ENCODE assay signal across 8 mouse cellular contexts in the genomic region with DNA sequence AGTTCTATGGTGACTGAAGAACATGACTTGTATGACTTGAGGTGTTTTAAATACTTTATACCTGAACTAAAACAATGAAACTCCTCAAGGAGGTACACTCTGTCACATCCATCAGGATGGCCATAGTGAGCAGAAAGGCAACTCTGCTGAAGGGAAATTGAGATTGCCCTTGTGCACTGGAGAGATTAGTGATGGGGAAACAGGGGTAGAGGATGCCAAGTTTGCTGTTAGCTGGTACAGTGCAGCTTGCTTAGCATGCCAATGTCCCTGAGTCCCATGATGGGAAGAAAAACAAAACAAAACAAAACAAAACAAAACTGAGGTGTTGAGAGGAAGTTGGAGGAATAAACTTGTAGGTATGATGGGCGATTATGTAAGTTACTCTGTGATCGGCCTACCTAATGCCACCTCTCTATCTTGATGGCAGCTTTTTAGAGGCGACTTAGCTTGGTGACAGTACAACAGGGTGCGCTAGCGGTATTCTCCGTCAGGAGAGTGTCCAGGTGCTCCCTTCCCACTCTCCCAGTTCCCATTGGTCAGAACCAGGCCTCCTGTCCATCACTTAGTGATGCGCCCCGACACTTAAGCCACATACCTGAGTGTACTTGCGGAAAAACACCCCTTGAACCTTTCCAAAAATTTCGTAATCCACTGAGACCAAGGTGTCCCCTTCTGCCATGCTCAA. TPM values are rescaled to one million over a fixed set of nuclear protein-coding genes. Genes with fewer than 3 reads are reported as not detected.
DNase-seq lines count a peak whose midpoint lies in the region; ATAC-seq and TF ChIP-seq lines count a peak whose summit lies in the region.

No protein-coding gene starts in this region.

- H3K4me1 ChIP-seq in heart, embryonic 11.5 days (ENCODE audit: control insufficient read depth, insufficient read depth, low read length): no peaks in the 10 kb centered on the region
- H3K4me1 ChIP-seq in ES-Bruce4 (ENCODE audit: control insufficient read depth, insufficient read depth, low read length): no peaks in the 10 kb centered on the region
- peaks cover 2% of the 10 kb centered on the region for H3K4me1 ChIP-seq in cortical plate, adult 2 months (ENCODE audit: control insufficient read depth, insufficient read depth, low read length)
- no peaks in the 10 kb centered on the region for H3K4me1 ChIP-seq in hindbrain, postnatal 0 days (ENCODE audit: insufficient read depth, low read length)
- H3K4me1 ChIP-seq in midbrain, embryonic 13.5 days (replicated peaks): peaks cover 10% of the 10 kb centered on the region

- peak overlapping the region; percentile 67 for H3K27ac ChIP-seq in heart, embryonic 11.5 days (ENCODE audit: low read depth, low read length)
- no peak overlapping the region for H3K27ac ChIP-seq in ES-Bruce4 (ENCODE audit: insufficient read depth, low read length)
- peak overlapping the region; percentile 40 for H3K27ac ChIP-seq in cortical plate, adult 2 months (ENCODE audit: insufficient read depth, low read length)
- H3K27ac ChIP-seq in hindbrain, postnatal 0 days: peak overlapping the region; percentile 76; the same call in 1 of the 2 replicates
- peak overlapping the region; percentile 69 for H3K27ac ChIP-seq in midbrain, embryonic 13.5 days

- 7% methylated on average over 10 of the region's 10 CpGs for WGBS in heart, embryonic 11.5 days (ENCODE audit: insufficient replicate concordance)
- 8% methylated on average over 10 of the region's 10 CpGs for WGBS in hindbrain, postnatal 0 days
- whole genome bisulfite sequencing in midbrain, embryonic 13.5 days: 6% methylated on average over 10 of the region's 10 CpGs

- H3K4me2 ChIP-seq in heart, embryonic 11.5 days: peak overlapping the region; percentile 88
- peak overlapping the region; percentile 63 for H3K4me2 ChIP-seq in hindbrain, postnatal 0 days (ENCODE audit: low read depth, low read length)
- H3K4me2 ChIP-seq in midbrain, embryonic 13.5 days (replicated peaks): peak overlapping the region; percentile 87

- TF ChIP-seq CTCF in ES-Bruce4 (IDR thresholded peaks at IDR 0.05; ENCODE audit: low read depth, low read length): no peak
- TF ChIP-seq CTCF in cortical plate, adult 2 months (IDR thresholded peaks at IDR 0.05; ENCODE audit: extremely low read depth, insufficient read depth, low read length): no peak
- TF ChIP-seq CTCF in hindbrain, postnatal 0 days (IDR thresholded peaks at IDR 0.05; ENCODE audit: low read depth): no peak

- TF ChIP-seq EP300 in ES-Bruce4 (IDR thresholded peaks at IDR 0.05; ENCODE audit: insufficient read depth, low read depth, low read length): no peak

- peak overlapping the region; percentile 84 for H3K9ac ChIP-seq in heart, embryonic 11.5 days (ENCODE audit: low read depth, low read length)
- H3K9ac ChIP-seq in ES-Bruce4 (ENCODE audit: low read depth, poor library complexity, severe bottlenecking): peak overlapping the region; percentile 83
- H3K9ac ChIP-seq in hindbrain, postnatal 0 days (replicated peaks; ENCODE audit: low read length): peak overlapping the region; percentile 64
- H3K9ac ChIP-seq in midbrain, embryonic 13.5 days (replicated peaks): peak overlapping the region; percentile 77

- no peaks in the 10 kb centered on the region for H3K9me3 ChIP-seq in heart, embryonic 11.5 days (replicated peaks; ENCODE audit: control insufficient read depth, low read length)
- H3K9me3 ChIP-seq in ES-Bruce4 (replicated peaks; ENCODE audit: control insufficient read depth, insufficient read depth, low read length, poor library complexity, severe bottlenecking): no peaks in the 10 kb centered on the region
- no peaks in the 10 kb centered on the region for H3K9me3 ChIP-seq in hindbrain, postnatal 0 days (ENCODE audit: low read length)
- no peaks in the 10 kb centered on the region for H3K9me3 ChIP-seq in midbrain, embryonic 13.5 days

- no peaks in the 10 kb centered on the region for H3K27me3 ChIP-seq in heart, embryonic 11.5 days (ENCODE audit: control insufficient read depth, insufficient read depth, low read length)
- no peaks in the 10 kb centered on the region for H3K27me3 ChIP-seq in ES-Bruce4 (ENCODE audit: control insufficient read depth, insufficient read depth, low read length, poor library complexity, severe bottlenecking)
- H3K27me3 ChIP-seq in hindbrain, postnatal 0 days (ENCODE audit: insufficient read depth, low read length): no peaks in the 10 kb centered on the region
- no peaks in the 10 kb centered on the region for H3K27me3 ChIP-seq in midbrain, embryonic 13.5 days

- ATAC-seq in heart, embryonic 11.5 days (replicated peaks; ENCODE audit: insufficient number of reproducible peaks, low FRiP score, low TSS enrichment): 0 out of 2 replicates have a peak, but pooled peaks have one; percentile 7
- peak; percentile 39; the same call in 1 of the 2 replicates for ATAC-seq in hindbrain, postnatal 0 days
- no peak; the same call in 1 of the 2 replicates for ATAC-seq in midbrain, embryonic 13.5 days

- H3K36me3 ChIP-seq in heart, embryonic 11.5 days (ENCODE audit: control insufficient read depth, insufficient read depth, low read length): no peaks in the 10 kb centered on the region
- H3K36me3 ChIP-seq in ES-Bruce4 (ENCODE audit: control insufficient read depth, insufficient read depth, low read length, poor library complexity, severe bottlenecking): peaks cover 4% of the 10 kb centered on the region
- no peaks in the 10 kb centered on the region for H3K36me3 ChIP-seq in hindbrain, postnatal 0 days (ENCODE audit: insufficient read depth, low read length)
- 0 out of 2 replicates have a peak, but pooled peaks cover 2% of the 10 kb centered on the region for H3K36me3 ChIP-seq in midbrain, embryonic 13.5 days

- TF ChIP-seq POLR2A in ES-Bruce4 (IDR thresholded peaks at IDR 0.05; ENCODE audit: insufficient read depth, low read length): no peak
- no peak for TF ChIP-seq POLR2A in cortical plate, adult 2 months (IDR thresholded peaks at IDR 0.05; ENCODE audit: extremely low read depth, insufficient read depth, low read length)

- no peak for DNase-seq in heart, postnatal 4 days
- DNase-seq in hindbrain, postnatal 0 days (ENCODE audit: low spot score): no peak
- DNase-seq in urinary bladder, adult 18-20 months (ENCODE audit: low spot score in 2 of 2): no peak
- no peak for DNase-seq in frontal cortex, postnatal 10 days (ENCODE audit: low spot score in 2 of 2)

- H3K4me3 ChIP-seq in heart, embryonic 11.5 days (ENCODE audit: low read depth, low read length): peak overlapping the region; percentile 67
- H3K4me3 ChIP-seq in ES-Bruce4 (ENCODE audit: low read depth, low read length): peak overlapping the region; percentile 93
- peak overlapping the region; percentile 82 for H3K4me3 ChIP-seq in cortical plate, adult 2 months (ENCODE audit: insufficient read depth, low read length)
- H3K4me3 ChIP-seq in hindbrain, postnatal 0 days (ENCODE audit: low read length): peak overlapping the region; percentile 55
- H3K4me3 ChIP-seq in midbrain, embryonic 13.5 days (replicated peaks): peak overlapping the region; percentile 67

RNA-seq across cellular contexts. Expression of a gene that starts 8.7 kb away (rescaled TPM):
- polyA plus RNA-seq in heart, embryonic 11.5 days (2014; fragmentation: Nextera tagmentation; extraction: Ambion mirVana): 68.6 and 70.6 TPM in 2 replicates
- 10 to 100 TPM; 20.9 to 24.0 TPM for total RNA-seq in heart, postnatal 4 days (2021)
- polyA plus RNA-seq in ES-Bruce4 (2011; ENCODE audit: insufficient read depth, insufficient read length, low read depth, missing spikeins): 47.1 and 53.7 TPM in 2 replicates
- 48.4 and 53.7 TPM in 2 replicates for polyA plus RNA-seq in cortical plate, adult 2 months (2012; rRNA removed)
- total RNA-seq in hindbrain, postnatal 0 days (2014; rRNA removed): 17.9 and 18.2 TPM in 2 replicates
- 50.9 and 55.8 TPM in 2 replicates for polyA plus RNA-seq in hindbrain, postnatal 0 days (2015; fragmentation: Nextera tagmentation; extraction: Ambion mirVana)
- 68.1 and 71.4 TPM in 2 replicates for polyA plus RNA-seq in midbrain, embryonic 13.5 days (2015; fragmentation: Nextera tagmentation; extraction: Ambion mirVana)

RNA-seq across cellular contexts. Expression of a gene that starts 8.9 kb away (rescaled TPM):
- 0.69 and 0.93 TPM in 2 replicates for polyA plus RNA-seq in heart, embryonic 11.5 days (2014; fragmentation: Nextera tagmentation; extraction: Ambion mirVana)
- total RNA-seq in heart, postnatal 4 days (2021): 1 to 10 TPM in 1 of 2 experiments, under 1 TPM in 1; 0.98 to 1.2 TPM
- polyA plus RNA-seq in ES-Bruce4 (2011; ENCODE audit: insufficient read depth, insufficient read length, low read depth, missing spikeins): 0.84 and 0.88 TPM in 2 replicates
- 1.2 TPM in 2 replicates for polyA plus RNA-seq in cortical plate, adult 2 months (2012; rRNA removed)
- total RNA-seq in hindbrain, postnatal 0 days (2014; rRNA removed): 1.1 and 1.3 TPM in 2 replicates
- polyA plus RNA-seq in hindbrain, postnatal 0 days (2015; fragmentation: Nextera tagmentation; extraction: Ambion mirVana): 1.4 and 1.5 TPM in 2 replicates
- 1.3 TPM in 2 replicates for polyA plus RNA-seq in midbrain, embryonic 13.5 days (2015; fragmentation: Nextera tagmentation; extraction: Ambion mirVana)

RNA-seq across cellular contexts. Expression of a gene that starts 9.1 kb away (rescaled TPM):
- 6.7 and 8.3 TPM in 2 replicates for polyA plus RNA-seq in heart, embryonic 11.5 days (2014; fragmentation: Nextera tagmentation; extraction: Ambion mirVana)
- total RNA-seq in heart, postnatal 4 days (2021): 1 to 10 TPM; 6.9 to 8.7 TPM
- polyA plus RNA-seq in ES-Bruce4 (2011; ENCODE audit: insufficient read depth, insufficient read length, low read depth, missing spikeins): 13.1 and 15.7 TPM in 2 replicates
- 12.7 and 13.7 TPM in 2 replicates for polyA plus RNA-seq in cortical plate, adult 2 months (2012; rRNA removed)
- total RNA-seq in hindbrain, postnatal 0 days (2014; rRNA removed): 5.5 and 9.9 TPM in 2 replicates
- 4.9 and 5.1 TPM in 2 replicates for polyA plus RNA-seq in hindbrain, postnatal 0 days (2015; fragmentation: Nextera tagmentation; extraction: Ambion mirVana)
- polyA plus RNA-seq in midbrain, embryonic 13.5 days (2015; fragmentation: Nextera tagmentation; extraction: Ambion mirVana): 8.9 and 9.0 TPM in 2 replicates

RNA-seq across cellular contexts. Expression of a gene that starts 59.6 kb away (rescaled TPM):
- polyA plus RNA-seq in heart, embryonic 11.5 days (2014; fragmentation: Nextera tagmentation; extraction: Ambion mirVana): 10.5 and 15.6 TPM in 2 replicates
- total RNA-seq in heart, postnatal 4 days (2021): 10 to 100 TPM; 68.4 to 73.6 TPM
- 42.3 and 43.2 TPM in 2 replicates for polyA plus RNA-seq in ES-Bruce4 (2011; ENCODE audit: insufficient read depth, insufficient read length, low read depth, missing spikeins)
- polyA plus RNA-seq in cortical plate, adult 2 months (2012; rRNA removed): 31.7 and 33.3 TPM in 2 replicates
- total RNA-seq in hindbrain, postnatal 0 days (2014; rRNA removed): 20.5 and 21.5 TPM in 2 replicates
- polyA plus RNA-seq in hindbrain, postnatal 0 days (2015; fragmentation: Nextera tagmentation; extraction: Ambion mirVana): 8.9 and 10.5 TPM in 2 replicates
- polyA plus RNA-seq in midbrain, embryonic 13.5 days (2015; fragmentation: Nextera tagmentation; extraction: Ambion mirVana): 12.6 and 13.5 TPM in 2 replicates
